Mouse (Mus musculus): Measurements from ENCODE around the gene Tmed10. TPM values are rescaled to one million over a fixed set of nuclear protein-coding genes. Genes with fewer than 3 reads are reported as not detected.
A peak's percentile ranks its signal among the peaks of the same experiment; 100 is the strongest.

The Tmed10 gene
- total RNA-seq, 2 experiments from 2014 or later = 155 to 163 TPM

- intact Hi-C loops (cut with DNase I) = no loop called here
- no peak for DNase-seq (ENCODE audit: low spot score)
Observed at GRCm38 (mm10) chr12:85380942-85381341, 6.3 kb upstream of the Tmed10 start.

- DNase-seq (ENCODE audit: low spot score) = peak; percentile 5
- intact Hi-C loops (cut with DNase I) = no loop called here
Observed at GRCm38 (mm10) chr12:85380308-85380707, 5.7 kb upstream of the Tmed10 start.

GRCm38 (mm10) chr12:85378271-85378670 is 3.6 kb upstream of the Tmed10 start:
- intact Hi-C loops (cut with DNase I) = no loop called here

GRCm38 (mm10) chr12:85373591-85374560 is 771 bp downstream of the Tmed10 start:
- intact Hi-C loops (cut with DNase I) = loop anchor here (2.0 to 5.0 kb wide), 2 partner anchors 25 to 103 kb away; no protein-coding TSS in a partner anchor
- peak; percentile 64 for DNase-seq (ENCODE audit: low spot score)

More at GRCm38 (mm10) chr12:85378271-85378670, 3.6 kb upstream of the Tmed10 start:
- no peak for DNase-seq (ENCODE audit: low spot score)

- intact Hi-C loops (cut with DNase I) = loop anchor here (5.0 kb wide), 1 partner anchor 105 kb away; no protein-coding TSS in a partner anchor
- DNase-seq (ENCODE audit: low spot score) = no peak
Observed at GRCm38 (mm10) chr12:85372068-85372665, 2.5 kb downstream of the Tmed10 start.

GRCm38 (mm10) chr12:85368441-85369063 is 6.1 kb downstream of the Tmed10 start:
- intact Hi-C loops (cut with DNase I) = no loop called here
- DNase-seq (ENCODE audit: low spot score) = no peak

GRCm38 (mm10) chr12:85366271-85366670 is 8.4 kb downstream of the Tmed10 start:
- intact Hi-C loops (cut with DNase I) = no loop called here
- DNase-seq (ENCODE audit: low spot score) = peak; percentile 20

GRCm38 (mm10) chr12:85362510-85362909 is 12.1 kb downstream of the Tmed10 start:
- no peak for DNase-seq (ENCODE audit: low spot score)
- intact Hi-C loops (cut with DNase I) = no loop called here

GRCm38 (mm10) chr12:85361580-85361979 is 13.1 kb downstream of the Tmed10 start:
- intact Hi-C loops (cut with DNase I) = no loop called here
- DNase-seq (ENCODE audit: low spot score) = no peak

GRCm38 (mm10) chr12:85361165-85361564 is 13.5 kb downstream of the Tmed10 start:
- DNase-seq (ENCODE audit: low spot score) = no peak

GRCm38 (mm10) chr12:85354061-85354460 is 20.6 kb downstream of the Tmed10 start:
- DNase-seq (ENCODE audit: low spot score) = no peak
- intact Hi-C loops (cut with DNase I) = no loop called here

More at GRCm38 (mm10) chr12:85361165-85361564, 13.5 kb downstream of the Tmed10 start:
- intact Hi-C loops (cut with DNase I) = no loop called here

GRCm38 (mm10) chr12:85350407-85351232 is 24.0 kb downstream of the Tmed10 start:
- intact Hi-C loops (cut with DNase I) = no loop called here
- no peak for DNase-seq (ENCODE audit: low spot score)

GRCm38 (mm10) chr12:85348338-85348737 is 26.3 kb downstream of the Tmed10 start:
- intact Hi-C loops (cut with DNase I) = loop anchor here (2.0 to 5.0 kb wide), 2 partner anchors 26 to 314 kb away; partner anchors contain the start of gene Tmed10
- no peak for DNase-seq (ENCODE audit: low spot score)

- no peak for DNase-seq (ENCODE audit: low spot score)
- intact Hi-C loops (cut with DNase I) = loop anchor here (1.0 to 5.0 kb wide), 2 partner anchors 140 to 315 kb away; no protein-coding TSS in a partner anchor
Observed at GRCm38 (mm10) chr12:85347196-85347595, 27.5 kb downstream of the Tmed10 start.

- DNase-seq (ENCODE audit: low spot score) = no peak
- intact Hi-C loops (cut with DNase I) = loop anchor here (1.0 to 5.0 kb wide), 2 partner anchors 146 to 316 kb away; no protein-coding TSS in a partner anchor
Observed at GRCm38 (mm10) chr12:85346374-85346773, 28.3 kb downstream of the Tmed10 start.

- intact Hi-C loops (cut with DNase I) = loop anchor here (5.0 kb wide), 1 partner anchor 317 kb away; no protein-coding TSS in a partner anchor
- no peak for DNase-seq (ENCODE audit: low spot score)
Observed at GRCm38 (mm10) chr12:85345559-85345958, 29.1 kb downstream of the Tmed10 start.

GRCm38 (mm10) chr12:85344252-85344651 is 30.4 kb downstream of the Tmed10 start:
- intact Hi-C loops (cut with DNase I) = no loop called here
- no peak for DNase-seq (ENCODE audit: low spot score)

- intact Hi-C loops (cut with DNase I) = no loop called here
- DNase-seq (ENCODE audit: low spot score) = no peak
Observed at GRCm38 (mm10) chr12:85342310-85342709, 32.3 kb downstream of the Tmed10 start.

GRCm38 (mm10) chr12:85341131-85341530 is 33.5 kb downstream of the Tmed10 start:
- DNase-seq (ENCODE audit: low spot score) = no peak
- intact Hi-C loops (cut with DNase I) = loop anchor here (1.0 kb wide), 1 partner anchor 151 kb away; no protein-coding TSS in a partner anchor

Data from heart, postnatal 25 days (tissue).